Comparison of ENCODE assay signal across 13 mouse cellular contexts in the genomic region with DNA sequence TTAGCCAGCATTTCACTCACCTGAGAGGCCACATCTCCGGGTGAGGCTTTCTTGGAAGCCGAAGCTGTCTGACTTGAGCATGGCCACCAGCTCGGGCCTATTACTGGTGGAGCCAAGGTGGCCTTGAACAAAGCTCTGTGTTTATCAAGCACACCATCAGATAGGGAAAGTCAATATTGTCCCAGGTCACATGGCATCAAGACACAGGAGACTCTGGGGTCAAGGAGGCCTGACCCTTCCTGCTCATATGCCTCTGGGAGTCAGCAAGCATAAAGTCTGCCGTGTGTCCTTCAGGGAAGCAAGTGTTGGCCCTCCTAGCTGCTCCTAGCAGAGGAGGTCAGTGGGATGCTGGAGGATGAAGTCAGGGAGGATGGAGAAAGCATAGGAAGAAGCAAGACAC. TPM values are rescaled to one million over a fixed set of nuclear protein-coding genes. Genes with fewer than 3 reads are reported as not detected.
DNase-seq lines count a peak whose midpoint lies in the region; ATAC-seq and TF ChIP-seq lines count a peak whose summit lies in the region.
"Had no signal": no experiment of that assay in that cellular context is flagged by ENCODE, and none has a peak within 500 bp of the region (broad histone marks: within the 10 kb centered on the region; RNA-seq: fewer than 3 reads in every experiment).

A gene (minus strand): TSS at position 114 of the 400 bp plus-strand sequence.

- H3K36me3 ChIP-seq in intestine, embryonic 14.5 days (ENCODE audit: control insufficient read depth, insufficient read depth, low read length), result no peaks in the 10 kb centered on the region
- H3K36me3 ChIP-seq in intestine, postnatal 0 days (ENCODE audit: control insufficient read depth, insufficient read depth), result no peaks in the 10 kb centered on the region
- no peaks in the 10 kb centered on the region for H3K36me3 ChIP-seq in embryonic facial prominence, embryonic 13.5 days
- no peaks in the 10 kb centered on the region for H3K36me3 ChIP-seq in hindbrain, embryonic 11.5 days (ENCODE audit: control insufficient read depth, insufficient read depth, low read length)
- H3K36me3 ChIP-seq in midbrain, embryonic 13.5 days, result no peaks in the 10 kb centered on the region
- H3K36me3 ChIP-seq: liver, embryonic 13.5 days had no signal

- no peak for DNase-seq in intestine, embryonic 14.5 days (ENCODE audit: low spot score)
- DNase-seq in hindbrain, embryonic 11.5 days (ENCODE audit: low spot score), result no peak
- DNase-seq in thymus, postnatal 36 days, result no peak
- no peak for DNase-seq in MN1 (ENCODE audit: low spot score)
- DNase-seq in testis, postnatal 14 days (ENCODE audit: low spot score), result no peak
- DNase-seq: cerebellum, adult 18-20 months; liver, embryonic 13.5 days; thymus, postnatal 25 days had no signal

- TF ChIP-seq CTCF in intestine, postnatal 0 days (IDR thresholded peaks at IDR 0.05; ENCODE audit: low read depth), result no peak

- peaks cover 27% of the 10 kb centered on the region for H3K4me1 ChIP-seq in intestine, embryonic 14.5 days (replicated peaks; ENCODE audit: control insufficient read depth, insufficient read depth, low read length)
- peaks cover 10% of the 10 kb centered on the region for H3K4me1 ChIP-seq in intestine, postnatal 0 days (replicated peaks; ENCODE audit: control insufficient read depth, insufficient read depth, low read length)
- H3K4me1 ChIP-seq in embryonic facial prominence, embryonic 13.5 days, result peaks cover 42% of the 10 kb centered on the region
- H3K4me1 ChIP-seq in hindbrain, embryonic 11.5 days (replicated peaks; ENCODE audit: control insufficient read depth, insufficient read depth, low read length), result peaks cover 16% of the 10 kb centered on the region
- peaks cover 58% of the 10 kb centered on the region for H3K4me1 ChIP-seq in midbrain, embryonic 13.5 days (replicated peaks)

- no peak within 1 kb of the TSS for H3K4me2 ChIP-seq in intestine, embryonic 14.5 days (ENCODE audit: low read length)
- H3K4me2 ChIP-seq in intestine, postnatal 0 days (replicated peaks; ENCODE audit: low read depth), result no peak within 1 kb of the TSS
- no peak within 1 kb of the TSS for H3K4me2 ChIP-seq in embryonic facial prominence, embryonic 13.5 days
- H3K4me2 ChIP-seq in hindbrain, embryonic 11.5 days (replicated peaks; ENCODE audit: low read depth, low read length), result no peak within 1 kb of the TSS
- H3K4me2 ChIP-seq in midbrain, embryonic 13.5 days (replicated peaks), result no peak within 1 kb of the TSS

- no peak within 1 kb of the TSS for H3K4me3 ChIP-seq in intestine, embryonic 14.5 days (ENCODE audit: low read depth, low read length)
- no peak within 1 kb of the TSS for H3K4me3 ChIP-seq in intestine, postnatal 0 days (ENCODE audit: low read depth, low read length)
- H3K4me3 ChIP-seq in embryonic facial prominence, embryonic 13.5 days, result no peak within 1 kb of the TSS
- no peak within 1 kb of the TSS for H3K4me3 ChIP-seq in hindbrain, embryonic 11.5 days (ENCODE audit: low read depth, low read length)
- H3K4me3 ChIP-seq in midbrain, embryonic 13.5 days (replicated peaks), result no peak within 1 kb of the TSS

- peak within 1 kb of the TSS; percentile 97 for H3K27ac ChIP-seq in intestine, embryonic 14.5 days (ENCODE audit: low read depth)
- H3K27ac ChIP-seq in intestine, postnatal 0 days (ENCODE audit: low read depth, low read length), result no peak within 1 kb of the TSS
- H3K27ac ChIP-seq in embryonic facial prominence, embryonic 13.5 days, result peak within 1 kb of the TSS; percentile 90
- peak within 1 kb of the TSS; percentile 93 for H3K27ac ChIP-seq in hindbrain, embryonic 11.5 days (ENCODE audit: low read depth, low read length)
- H3K27ac ChIP-seq in midbrain, embryonic 13.5 days, result peak within 1 kb of the TSS; percentile 93

- H3K9ac ChIP-seq in intestine, embryonic 14.5 days (ENCODE audit: low read length), result peak within 1 kb of the TSS; percentile 63; the same call in 1 of the 2 replicates
- no peak within 1 kb of the TSS for H3K9ac ChIP-seq in intestine, postnatal 0 days (ENCODE audit: low read depth, low read length)
- 0 out of 2 replicates have a peak within 1 kb of the TSS, but pooled peaks have one; percentile 76 for H3K9ac ChIP-seq in embryonic facial prominence, embryonic 13.5 days
- peak within 1 kb of the TSS; percentile 56 for H3K9ac ChIP-seq in hindbrain, embryonic 11.5 days (ENCODE audit: low read depth, low read length)
- H3K9ac ChIP-seq in midbrain, embryonic 13.5 days (replicated peaks), result no peak within 1 kb of the TSS

- no peak for ATAC-seq in intestine, embryonic 14.5 days (replicated peaks; ENCODE audit: low FRiP score, low TSS enrichment, low read depth)
- no peak for ATAC-seq in intestine, postnatal 0 days
- no peak for ATAC-seq in embryonic facial prominence, embryonic 13.5 days (ENCODE audit: insufficient number of reproducible peaks, insufficient read depth, low FRiP score, low TSS enrichment, low read depth)
- ATAC-seq in hindbrain, embryonic 11.5 days (ENCODE audit: low FRiP score), result no peak
- no peak for ATAC-seq in midbrain, embryonic 13.5 days
- ATAC-seq: activated CD4-positive, CD25-positive, alpha-beta regulatory T cell, adult 4 months had no signal

- 69% methylated on average over 4 of the region's 4 CpGs for WGBS in intestine, embryonic 14.5 days
- WGBS in intestine, postnatal 0 days, result 48% methylated on average over 4 of the region's 4 CpGs
- 79% methylated on average over 4 of the region's 4 CpGs for WGBS in embryonic facial prominence, embryonic 13.5 days
- 81% methylated on average over 4 of the region's 4 CpGs for WGBS in hindbrain, embryonic 11.5 days
- 87% methylated on average over 4 of the region's 4 CpGs for WGBS in midbrain, embryonic 13.5 days

- H3K27me3 ChIP-seq in intestine, embryonic 14.5 days (replicated peaks; ENCODE audit: control insufficient read depth, insufficient read depth, low read length), result no peaks in the 10 kb centered on the region
- no peaks in the 10 kb centered on the region for H3K27me3 ChIP-seq in intestine, postnatal 0 days (replicated peaks; ENCODE audit: control insufficient read depth, insufficient read depth, low read length)
- no peaks in the 10 kb centered on the region for H3K27me3 ChIP-seq in embryonic facial prominence, embryonic 13.5 days
- no peaks in the 10 kb centered on the region for H3K27me3 ChIP-seq in hindbrain, embryonic 11.5 days (ENCODE audit: control insufficient read depth, insufficient read depth, low read length)
- H3K27me3 ChIP-seq in midbrain, embryonic 13.5 days, result no peaks in the 10 kb centered on the region

- H3K9me3 ChIP-seq in intestine, embryonic 14.5 days (ENCODE audit: control insufficient read depth, low read length), result no peaks in the 10 kb centered on the region
- no peaks in the 10 kb centered on the region for H3K9me3 ChIP-seq in intestine, postnatal 0 days (ENCODE audit: control insufficient read depth)
- no peaks in the 10 kb centered on the region for H3K9me3 ChIP-seq in embryonic facial prominence, embryonic 13.5 days
- no peaks in the 10 kb centered on the region for H3K9me3 ChIP-seq in hindbrain, embryonic 11.5 days (ENCODE audit: control insufficient read depth, low read length)
- no peaks in the 10 kb centered on the region for H3K9me3 ChIP-seq in midbrain, embryonic 13.5 days
- H3K9me3 ChIP-seq: liver, embryonic 13.5 days had no signal

RNA-seq across cellular contexts. Expression of the gene that starts here (rescaled TPM):
- 0.69 and 2.1 TPM in 2 replicates for polyA plus RNA-seq in intestine, embryonic 14.5 days (2014; fragmentation: Nextera tagmentation; extraction: Ambion mirVana)
- polyA plus RNA-seq in intestine, postnatal 0 days (2015; fragmentation: Nextera tagmentation; extraction: Ambion mirVana), result 0.33 and 0.86 TPM in 2 replicates
- polyA plus RNA-seq in embryonic facial prominence, embryonic 13.5 days (2015; fragmentation: Nextera tagmentation; extraction: Ambion mirVana), result 0.44 and 0.84 TPM in 2 replicates
- 0.97 TPM in 1 of 2 replicates, not detected in the other for polyA plus RNA-seq in hindbrain, embryonic 11.5 days (2014; fragmentation: Nextera tagmentation; extraction: Ambion mirVana)
- polyA plus RNA-seq in midbrain, embryonic 13.5 days (2015; fragmentation: Nextera tagmentation; extraction: Ambion mirVana), result 0.34 TPM in 1 of 2 replicates, not detected in the other
- polyA plus RNA-seq: activated CD4-positive, CD25-positive, alpha-beta regulatory T cell, adult 4 months; kidney, postnatal 0 days had no signal

Comparison
In these comparisons a context has a peak if more than half of its experiments do, and no peak if none do; other contexts are left out.
1. H3K9ac ChIP-seq: peak in intestine, embryonic 14.5 days (single experiment), embryonic facial prominence, embryonic 13.5 days (single experiment) and hindbrain, embryonic 11.5 days (single experiment); none in intestine, postnatal 0 days (single experiment) and midbrain, embryonic 13.5 days (single experiment).